Mouse (Mus musculus) erythroblast, embryonic 14.5 days (primary cell): ENCODE data around the gene Tmsb4x.

Experiments
- GATA1 ChIP-seq: IDR thresholded peaks from 2 replicates; pipeline ENCODE4 v1.6.1; 2012; ENCODE audit warnings: low read length, inconsistent platforms, mixed read lengths
- TAL1 ChIP-seq: IDR thresholded peaks from 3 replicates; pipeline ENCODE4 v1.6.1; 2012; ENCODE audit warnings: low read length, inconsistent platforms, mixed read lengths

DNA sequence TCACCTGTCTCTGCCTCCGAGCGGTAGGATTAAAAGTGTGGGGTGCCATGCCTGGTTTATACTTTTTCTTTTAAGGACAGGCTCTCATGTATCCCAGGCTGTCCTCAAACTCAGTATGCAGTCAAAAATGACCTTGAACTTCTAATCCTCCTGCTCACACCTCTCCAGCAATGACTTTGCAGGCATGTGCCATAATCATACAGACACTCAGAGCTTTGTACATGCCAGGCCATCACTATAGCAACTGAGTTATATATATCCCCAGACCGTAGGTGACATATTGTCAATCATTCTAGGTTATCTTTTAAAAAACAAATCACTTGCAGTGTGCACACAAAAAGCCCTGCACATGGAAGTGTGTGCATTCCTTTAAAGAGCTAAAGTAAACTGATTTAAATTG lies 29.6 kb downstream of the Tmsb4x start:
- no peak for TF ChIP-seq GATA1
- no peak for TF ChIP-seq TAL1
